Mouse (Mus musculus) embryonic facial prominence, embryonic 10.5 days (tissue): Measurements from ENCODE around the gene Pygo2. TPM values are rescaled to one million over a fixed set of nuclear protein-coding genes. Genes with fewer than 3 reads are reported as not detected.

ENCODE experiments used
- DNase-seq: peaks from one replicate; pipeline ENCODE4 v3.0.0-alpha.2; 2017; ENCODE audit warnings: low spot score
- H3K27ac ChIP-seq: fragments of 300-500 bp; sonication (generic); replicated peaks from 2 replicates; pipeline ENCODE4 v1.5.1; 2016; ENCODE audit warnings: mild to moderate bottlenecking
- H3K27me3 ChIP-seq: fragments of 300-500 bp; sonication (generic); replicated peaks from 2 replicates; pipeline ENCODE4 v1.6.1; 2016; ENCODE audit warnings: low read depth, mild to moderate bottlenecking; ENCODE audit not compliant: poor library complexity, severe bottlenecking
- H3K36me3 ChIP-seq: fragments of 300-500 bp; sonication (generic); replicated peaks from 2 replicates; pipeline ENCODE4 v1.6.1; 2016; ENCODE audit warnings: mild to moderate bottlenecking, moderate library complexity
- H3K4me1 ChIP-seq: fragments of 300-500 bp; sonication (generic); 2 replicates; pipeline ENCODE4 v1.6.1; 2016
- H3K4me3 ChIP-seq: fragments of 300-500 bp; sonication (generic); 2 replicates; pipeline ENCODE4 v1.5.1; 2016; ENCODE audit warnings: mild to moderate bottlenecking, moderate library complexity
- H3K9me3 ChIP-seq: fragments of 300-500 bp; sonication (generic); 2 replicates; pipeline ENCODE4 v1.6.1; 2016; ENCODE audit warnings: mild to moderate bottlenecking
- WGBS: fragments of 180-500 bp; shearing (Covaris S2); methylation state at CpG from one replicate; pipeline ENCODE4 v1.1.7; 2016; 5-methylcytosine and 5-hydroxymethylcytosine counted together
- polyA plus RNA-seq: library from polyadenylated mRNA; unstranded; fragments of >200 nt; fragmentation: Nextera tagmentation; extraction: Ambion mirVana; gene quantifications from 2 replicates; pipeline ENCODE4 v1.2.1, GENCODE M21; 2016

Pygo2 gene
- polyA plus RNA-seq, 1 experiment from 2014 or later, result 48.9 TPM

GRCm38 (mm10) chr3:89395806-89396653, 34.0 kb upstream of the Pygo2 start:
- peak; percentile 83 for DNase-seq
- peaks cover 4% of the 10 kb centered on the region for H3K36me3 ChIP-seq
- peaks cover 35% of the 10 kb centered on the region for H3K27me3 ChIP-seq
- no peaks in the 10 kb centered on the region for H3K9me3 ChIP-seq
- H3K4me3 ChIP-seq, result peak overlapping the region; percentile 74
- WGBS, result under 1% methylated on average over 44 of the region's 44 CpGs
- H3K27ac ChIP-seq, result peak overlapping the region; percentile 83
- peaks cover 59% of the 10 kb centered on the region for H3K4me1 ChIP-seq

DNA sequence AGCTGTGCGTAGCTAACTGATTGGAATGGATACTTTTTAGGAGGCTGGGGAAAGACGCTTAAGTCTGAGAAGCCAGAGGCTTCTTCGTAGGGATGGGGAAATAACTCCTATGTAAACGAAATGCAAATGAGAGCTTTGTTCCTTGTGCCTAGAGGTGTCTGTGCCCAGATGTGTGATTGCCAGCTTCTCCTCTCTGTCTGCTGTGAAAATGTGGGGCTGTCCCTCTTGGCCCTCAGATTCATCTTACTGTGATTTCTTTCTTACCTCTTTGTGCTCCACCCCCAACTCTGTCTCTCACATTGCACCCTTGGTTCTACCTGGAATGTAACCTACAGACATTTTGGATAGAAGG, 33.4 kb upstream of the Pygo2 start:
- Histone ChIP-seq H3K4me3 (peak overlapping the region; percentile 74), H3K4me1 (peaks cover 53% of the 10 kb centered on the region), H3K27ac (peak overlapping the region; percentile 83), H3K27me3 (peaks cover 29% of the 10 kb centered on the region), H3K9me3 (no peaks in the 10 kb centered on the region), H3K36me3 (peaks cover 6% of the 10 kb centered on the region)
- WGBS, result 2% methylated on average over 4 of the region's 4 CpGs
- no peak for DNase-seq

DNA sequence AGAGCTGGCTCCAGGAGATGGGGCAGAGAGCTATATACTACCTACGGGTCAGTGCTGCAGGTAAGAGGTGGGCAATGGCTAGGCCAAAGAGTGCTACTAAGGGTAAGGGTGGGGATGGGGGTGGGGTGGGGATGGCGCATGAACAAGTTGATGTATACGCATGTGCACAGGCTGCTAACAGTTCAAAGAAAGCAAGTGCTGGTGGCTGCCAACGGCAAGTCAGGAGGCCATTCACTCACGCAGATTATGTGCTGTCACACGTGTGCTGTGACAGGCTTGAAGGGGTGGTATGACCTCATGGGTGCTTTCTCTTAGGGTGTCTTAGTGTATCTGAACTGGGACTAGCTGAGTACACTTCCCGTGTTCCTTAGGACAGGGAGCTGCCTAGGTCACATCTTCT, 28.7 kb upstream of the Pygo2 start:
- peaks cover 41% of the 10 kb centered on the region for H3K36me3 ChIP-seq
- WGBS, result 91% methylated on average over 7 of the region's 7 CpGs

DNA sequence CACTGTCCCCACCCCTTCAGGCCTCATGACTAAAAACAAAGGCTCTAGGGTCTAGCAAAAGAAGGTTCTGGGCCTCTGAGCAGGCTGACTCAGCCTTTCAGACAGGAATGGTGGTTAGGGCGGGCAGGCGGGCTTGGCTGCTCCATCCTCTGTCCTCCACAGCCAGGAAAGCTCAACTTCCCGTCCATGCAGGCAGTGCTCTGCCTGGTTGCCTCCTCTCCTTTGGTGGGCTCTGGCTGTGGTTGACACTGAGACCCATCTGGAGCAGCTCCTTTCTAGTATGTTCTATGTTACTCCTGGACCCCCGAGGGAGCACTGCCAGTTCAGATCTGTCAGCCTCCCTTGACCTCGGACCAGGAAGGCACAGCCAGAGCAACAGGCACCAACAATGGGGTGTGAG, 27.3 kb upstream of the Pygo2 start, which contains the start of gene Lenep:
Gene Lenep, minus strand, starts transcription at position 101 of the 400 bp plus-strand sequence.
- Histone ChIP-seq H3K27me3 (no peaks in the 10 kb centered on the region), H3K9me3 (no peaks in the 10 kb centered on the region), H3K27ac (no peak within 1 kb of the TSS), H3K4me1 (no peaks in the 10 kb centered on the region), H3K4me3 (no peak within 1 kb of the TSS), H3K36me3 (peaks cover 52% of the 10 kb centered on the region)
- WGBS, result 75% methylated on average over 5 of the region's 5 CpGs
- no peak for DNase-seq

More for the DNA sequence above, 28.7 kb upstream of the Pygo2 start:
- no peak overlapping the region for H3K27ac ChIP-seq
- H3K9me3 ChIP-seq, result no peaks in the 10 kb centered on the region
- no peaks in the 10 kb centered on the region; the same call in 1 of the 2 replicates for H3K27me3 ChIP-seq
- no peak overlapping the region for H3K4me3 ChIP-seq
- peaks cover 6% of the 10 kb centered on the region for H3K4me1 ChIP-seq
- DNase-seq, result no peak

GRCm38 (mm10) chr3:89406887-89407286, 23.1 kb upstream of the Pygo2 start:
- H3K4me3 ChIP-seq, result no peak overlapping the region
- H3K27me3 ChIP-seq, result no peaks in the 10 kb centered on the region
- H3K36me3 ChIP-seq, result peaks cover 56% of the 10 kb centered on the region
- DNase-seq, result no peak
- H3K27ac ChIP-seq, result no peak overlapping the region
- H3K9me3 ChIP-seq, result no peaks in the 10 kb centered on the region
- WGBS, result 93% methylated on average over 6 of the region's 6 CpGs
- H3K4me1 ChIP-seq, result peaks cover 9% of the 10 kb centered on the region

- WGBS, result 63% methylated on average over 16 of the region's 16 CpGs
- Histone ChIP-seq H3K4me3 (no peak overlapping the region), H3K9me3 (no peaks in the 10 kb centered on the region), H3K36me3 (peaks cover 47% of the 10 kb centered on the region), H3K4me1 (peaks cover 9% of the 10 kb centered on the region), H3K27me3 (no peaks in the 10 kb centered on the region), H3K27ac (no peak overlapping the region)
- no peak for DNase-seq
Measured at GRCm38 (mm10) chr3:89408448-89408847, 21.6 kb upstream of the Pygo2 start.

GRCm38 (mm10) chr3:89409701-89410100, 20.3 kb upstream of the Pygo2 start:
- WGBS, result 95% methylated on average over 3 of the region's 3 CpGs
- peaks cover 9% of the 10 kb centered on the region for H3K4me1 ChIP-seq
- H3K9me3 ChIP-seq, result no peaks in the 10 kb centered on the region
- no peaks in the 10 kb centered on the region for H3K27me3 ChIP-seq
- H3K36me3 ChIP-seq, result peaks cover 49% of the 10 kb centered on the region
- H3K4me3 ChIP-seq, result 0 out of 2 replicates have a peak overlapping the region, but pooled peaks have one; percentile 3
- no peak overlapping the region for H3K27ac ChIP-seq
- DNase-seq, result no peak

- no peaks in the 10 kb centered on the region for H3K9me3 ChIP-seq
- H3K36me3 ChIP-seq, result peaks cover 53% of the 10 kb centered on the region
- no peak for DNase-seq
- peaks cover 9% of the 10 kb centered on the region for H3K4me1 ChIP-seq
- H3K4me3 ChIP-seq, result peak overlapping the region; percentile 62
- 80% methylated on average over 10 of the region's 10 CpGs for WGBS
- peak overlapping the region; percentile 62 for H3K27ac ChIP-seq
- no peaks in the 10 kb centered on the region for H3K27me3 ChIP-seq
Measured at GRCm38 (mm10) chr3:89410864-89411263, 19.1 kb upstream of the Pygo2 start.

DNA sequence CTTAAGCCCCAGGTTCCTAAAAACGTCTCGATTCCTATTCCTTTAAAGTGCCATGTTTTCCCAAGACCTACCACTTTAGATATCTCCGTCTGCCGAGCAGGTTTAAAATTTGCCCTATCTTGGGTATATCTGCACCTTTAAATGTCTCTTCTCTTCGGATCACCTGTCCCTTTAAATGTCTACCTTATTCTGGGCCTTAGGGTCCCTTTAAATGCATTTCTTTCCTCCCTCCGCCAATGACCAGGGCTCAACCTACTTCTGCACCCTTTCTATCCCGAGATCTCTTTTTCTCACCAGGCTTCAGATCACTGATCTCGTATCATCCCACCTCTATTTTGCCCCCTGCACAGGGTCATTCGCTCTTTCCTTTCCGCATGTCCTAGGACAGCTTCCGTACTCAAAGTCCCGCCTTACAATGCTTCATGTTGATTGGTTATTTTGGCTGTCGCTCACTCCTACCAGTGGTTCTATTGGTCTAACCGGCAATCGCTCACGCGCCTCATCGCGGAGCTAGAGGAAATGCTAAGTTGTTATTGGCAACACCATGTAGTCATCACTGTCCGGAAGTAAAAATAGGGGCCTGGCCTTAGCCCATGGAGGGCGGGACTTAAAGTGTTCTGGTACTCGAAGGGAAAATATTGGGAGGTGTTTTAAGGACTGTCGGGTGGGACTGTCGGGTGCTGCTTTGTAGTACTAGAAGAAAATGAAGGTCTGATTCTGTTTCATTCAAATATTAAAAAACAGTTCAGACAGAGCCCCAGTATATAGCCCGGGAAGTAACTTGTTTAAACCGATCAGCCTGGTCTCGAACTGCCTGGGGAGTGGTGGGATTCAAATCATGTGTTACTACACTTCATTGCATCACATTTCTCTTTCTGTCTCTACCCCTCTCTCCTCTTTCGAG, 18.3 kb upstream of the Pygo2 start, which contains the start of gene Flad1:
Gene Flad1, minus strand, starts transcription at position 381 of the 904 bp plus-strand sequence.
- H3K4me1 ChIP-seq, result peaks cover 17% of the 10 kb centered on the region
- no peaks in the 10 kb centered on the region for H3K9me3 ChIP-seq
- H3K4me3 ChIP-seq, result peak within 1 kb of the TSS; percentile 62
- H3K27me3 ChIP-seq, result no peaks in the 10 kb centered on the region
- 6% methylated on average over 28 of the region's 28 CpGs for WGBS
- peaks cover 61% of the 10 kb centered on the region for H3K36me3 ChIP-seq
- DNase-seq, result peak; percentile 95
- H3K27ac ChIP-seq, result peak within 1 kb of the TSS; percentile 62

- Histone ChIP-seq H3K4me1 (peaks cover 34% of the 10 kb centered on the region), H3K27ac (no peak overlapping the region), H3K36me3 (peaks cover 40% of the 10 kb centered on the region), H3K9me3 (no peaks in the 10 kb centered on the region), H3K27me3 (no peaks in the 10 kb centered on the region), H3K4me3 (peak overlapping the region; percentile 76)
- WGBS, result 96% methylated on average over 8 of the region's 8 CpGs
- DNase-seq, result no peak
Measured at GRCm38 (mm10) chr3:89416158-89416557, 13.9 kb upstream of the Pygo2 start.

DNA sequence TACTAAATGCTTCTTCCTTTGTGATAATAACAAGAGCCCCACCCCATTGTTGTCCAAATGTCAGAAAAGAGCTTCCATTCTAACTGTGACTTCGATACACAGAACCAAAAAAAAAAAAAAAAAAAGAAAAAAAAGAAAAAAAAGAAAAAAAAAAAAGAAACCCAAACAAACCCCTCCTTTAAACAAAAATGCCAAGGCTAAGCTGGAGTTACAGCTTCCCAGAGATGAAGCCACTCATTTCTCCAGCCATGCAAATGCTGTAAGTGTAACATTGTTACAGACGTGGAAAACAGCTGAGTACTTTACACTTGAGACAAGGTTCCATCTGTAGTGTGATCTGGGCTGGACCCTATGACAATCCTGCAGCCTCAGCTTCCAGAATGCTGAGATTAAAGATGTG, 12.9 kb upstream of the Pygo2 start:
- Histone ChIP-seq H3K27me3 (no peaks in the 10 kb centered on the region), H3K9me3 (no peaks in the 10 kb centered on the region), H3K4me1 (peaks cover 40% of the 10 kb centered on the region), H3K27ac (peak overlapping the region; percentile 92), H3K36me3 (peaks cover 40% of the 10 kb centered on the region), H3K4me3 (peak overlapping the region; percentile 76)
- WGBS, result 36% methylated on average over 2 of the region's 2 CpGs
- no peak for DNase-seq

- Histone ChIP-seq H3K9me3 (no peaks in the 10 kb centered on the region), H3K4me3 (peak overlapping the region; percentile 76), H3K27ac (peak overlapping the region; percentile 92), H3K36me3 (peaks cover 40% of the 10 kb centered on the region), H3K27me3 (no peaks in the 10 kb centered on the region), H3K4me1 (peaks cover 47% of the 10 kb centered on the region)
- WGBS, result under 1% methylated on average over 20 of the region's 20 CpGs
- DNase-seq, result no peak
Measured at GRCm38 (mm10) chr3:89417840-89418169, 12.2 kb upstream of the Pygo2 start.
